Mouse (Mus musculus): ENCODE data around the gene Hnf4a. TPM values are rescaled to one million over a fixed set of nuclear protein-coding genes. Genes with fewer than 3 reads are reported as not detected.

Gene Hnf4a
- total RNA-seq, 2 experiments from 2014 or later = not detected

- ATAC-seq (replicated peaks; ENCODE audit: low FRiP score, poor library complexity, severe bottlenecking) = no peak
These were observed 36.1 kb downstream of the Hnf4a start for GRCm38 (mm10) chr2:163542674-163543073.

GRCm38 (mm10) chr2:163546623-163547318, 40.2 kb downstream of the Hnf4a start:
- ATAC-seq (replicated peaks; ENCODE audit: low FRiP score, poor library complexity, severe bottlenecking) = no peak

- no peak for ATAC-seq (replicated peaks; ENCODE audit: low FRiP score, poor library complexity, severe bottlenecking)
These were observed 42.2 kb downstream of the Hnf4a start for GRCm38 (mm10) chr2:163548822-163549221.

GRCm38 (mm10) chr2:163549786-163550185, 43.2 kb downstream of the Hnf4a start:
- no peak for ATAC-seq (replicated peaks; ENCODE audit: low FRiP score, poor library complexity, severe bottlenecking)

- no peak; the same call in 1 of the 2 replicates for ATAC-seq (replicated peaks; ENCODE audit: low FRiP score, poor library complexity, severe bottlenecking)
These were observed 45.9 kb downstream of the Hnf4a start for GRCm38 (mm10) chr2:163552518-163552929.

GRCm38 (mm10) chr2:163554425-163554982, 47.9 kb downstream of the Hnf4a start:
- ATAC-seq (replicated peaks; ENCODE audit: low FRiP score, poor library complexity, severe bottlenecking) = no peak

- ATAC-seq (replicated peaks; ENCODE audit: low FRiP score, poor library complexity, severe bottlenecking) = no peak
These were observed 48.4 kb downstream of the Hnf4a start for GRCm38 (mm10) chr2:163554996-163555395.

GRCm38 (mm10) chr2:163555417-163555816, 48.8 kb downstream of the Hnf4a start:
- no peak for ATAC-seq (replicated peaks; ENCODE audit: low FRiP score, poor library complexity, severe bottlenecking)

GRCm38 (mm10) chr2:163558548-163558947, 51.9 kb downstream of the Hnf4a start:
- ATAC-seq (replicated peaks; ENCODE audit: low FRiP score, poor library complexity, severe bottlenecking) = no peak

GRCm38 (mm10) chr2:163559236-163559635, 52.6 kb downstream of the Hnf4a start:
- no peak for ATAC-seq (replicated peaks; ENCODE audit: low FRiP score, poor library complexity, severe bottlenecking)

GRCm38 (mm10) chr2:163560247-163560646, 53.6 kb downstream of the Hnf4a start:
- no peak for ATAC-seq (replicated peaks; ENCODE audit: low FRiP score, poor library complexity, severe bottlenecking)

- no peak for ATAC-seq (replicated peaks; ENCODE audit: low FRiP score, poor library complexity, severe bottlenecking)
These were observed 54.8 kb downstream of the Hnf4a start for GRCm38 (mm10) chr2:163561258-163561948.

- no peak for ATAC-seq (replicated peaks; ENCODE audit: low FRiP score, poor library complexity, severe bottlenecking)
These were observed 58.0 kb downstream of the Hnf4a start for GRCm38 (mm10) chr2:163564646-163565045.

GRCm38 (mm10) chr2:163574321-163574720, 67.7 kb downstream of the Hnf4a start:
- ATAC-seq (replicated peaks; ENCODE audit: low FRiP score, poor library complexity, severe bottlenecking) = no peak

- ATAC-seq (replicated peaks; ENCODE audit: low FRiP score, poor library complexity, severe bottlenecking) = no peak
These were observed 68.6 kb downstream of the Hnf4a start for GRCm38 (mm10) chr2:163575248-163575647.

GRCm38 (mm10) chr2:163577986-163578385, 71.4 kb downstream of the Hnf4a start:
- no peak for ATAC-seq (replicated peaks; ENCODE audit: low FRiP score, poor library complexity, severe bottlenecking)

GRCm38 (mm10) chr2:163580069-163580945, 73.7 kb downstream of the Hnf4a start:
- ATAC-seq (replicated peaks; ENCODE audit: low FRiP score, poor library complexity, severe bottlenecking) = no peak

GRCm38 (mm10) chr2:163583226-163584087, 76.8 kb downstream of the Hnf4a start:
- ATAC-seq (replicated peaks; ENCODE audit: low FRiP score, poor library complexity, severe bottlenecking) = no peak

GRCm38 (mm10) chr2:163584088-163584426, 77.4 kb downstream of the Hnf4a start:
- no peak for ATAC-seq (replicated peaks; ENCODE audit: low FRiP score, poor library complexity, severe bottlenecking)

Data from erythroid progenitor cell, adult 5-6 weeks (primary cell).